Mouse (Mus musculus): Measurements from ENCODE around the gene Aars2. TPM values are rescaled to one million over a fixed set of nuclear protein-coding genes. Genes with fewer than 3 reads are reported as not detected.

Aars2 gene
- 28.7 and 30.9 TPM in 2 replicates for polyA plus RNA-seq (2016; fragmentation: Nextera tagmentation; extraction: Ambion mirVana)

GRCm38 (mm10) chr17:45506700-45507189, at the start of gene Aars2:
Aars2 (plus strand) TSS chr17:45506841.
- WGBS = under 1% methylated on average over 42 of the region's 42 CpGs

DNA sequence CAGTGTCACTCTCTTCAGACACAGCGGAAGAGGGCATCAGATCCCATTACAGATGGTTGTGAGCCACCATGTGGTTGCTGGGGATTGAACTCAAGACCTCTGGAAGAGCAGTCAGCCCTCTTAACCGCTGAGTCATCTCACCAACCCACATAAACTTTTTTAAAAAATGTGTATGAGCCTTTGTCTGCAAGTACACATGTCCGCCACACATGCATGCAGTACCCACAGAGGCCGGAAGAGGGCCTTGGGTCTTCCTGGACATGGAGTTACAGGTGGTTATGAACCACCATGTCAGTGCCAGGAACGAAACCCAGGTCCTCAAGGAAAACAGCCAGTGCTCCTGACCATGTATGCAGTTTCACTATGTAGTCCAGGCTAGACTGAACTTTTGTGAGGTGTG, 49.2 kb upstream of the Aars2 start:
- no peak for DNase-seq (ENCODE audit: low spot score)
- 87% methylated on average over 5 of the region's 5 CpGs for WGBS
- H3K27me3 ChIP-seq (ENCODE audit: insufficient read depth, poor library complexity, severe bottlenecking) = no peaks in the 10 kb centered on the region
- no peaks in the 10 kb centered on the region for H3K9me3 ChIP-seq
- no peaks in the 10 kb centered on the region for H3K4me1 ChIP-seq
- no peak overlapping the region for H3K27ac ChIP-seq
- H3K36me3 ChIP-seq = no peaks in the 10 kb centered on the region
- no peak overlapping the region for H3K4me3 ChIP-seq

More at GRCm38 (mm10) chr17:45506700-45507189, at the start of gene Aars2:
- H3K4me3 ChIP-seq = peak within 1 kb of the TSS; percentile 79
- DNase-seq (ENCODE audit: low spot score) = peak; percentile 96
- peaks cover 32% of the 10 kb centered on the region for H3K36me3 ChIP-seq
- no peaks in the 10 kb centered on the region for H3K9me3 ChIP-seq
- H3K4me1 ChIP-seq = peaks cover 18% of the 10 kb centered on the region
- no peaks in the 10 kb centered on the region for H3K27me3 ChIP-seq (ENCODE audit: insufficient read depth, poor library complexity, severe bottlenecking)
- H3K27ac ChIP-seq = peak within 1 kb of the TSS; percentile 96

GRCm38 (mm10) chr17:45458516-45458915, 48.1 kb upstream of the Aars2 start:
- Histone ChIP-seq H3K4me3 (no peak overlapping the region), H3K36me3 (no peaks in the 10 kb centered on the region), H3K27ac (no peak overlapping the region), H3K9me3 (no peaks in the 10 kb centered on the region), H3K27me3 (ENCODE audit: insufficient read depth, poor library complexity, severe bottlenecking) (no peaks in the 10 kb centered on the region), H3K4me1 (no peaks in the 10 kb centered on the region)
- DNase-seq (ENCODE audit: low spot score) = no peak
- WGBS = 79% methylated on average over 4 of the region's 4 CpGs

DNA sequence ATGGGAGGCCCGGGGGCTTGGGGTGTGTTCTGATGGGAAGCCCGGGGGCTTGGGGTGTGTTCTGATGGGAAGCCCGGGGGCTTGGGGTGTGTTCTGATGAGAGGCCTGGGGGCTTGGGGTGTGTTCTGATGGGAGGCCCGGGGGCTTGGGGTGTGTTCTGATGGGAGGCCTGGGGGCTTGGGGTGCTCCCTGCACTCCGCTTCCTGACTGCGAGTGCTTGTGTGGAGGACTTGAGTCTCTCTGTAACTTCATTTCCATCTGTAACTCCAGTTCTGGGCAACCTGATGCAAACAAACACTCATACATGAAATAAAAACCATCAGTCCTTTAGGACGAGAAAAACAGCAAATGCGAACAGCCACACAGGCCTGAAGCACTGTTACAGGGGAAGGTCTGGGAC, 47.6 kb upstream of the Aars2 start:
- DNase-seq (ENCODE audit: low spot score) = no peak
- Histone ChIP-seq H3K27me3 (ENCODE audit: insufficient read depth, poor library complexity, severe bottlenecking) (no peaks in the 10 kb centered on the region), H3K4me3 (no peak overlapping the region), H3K9me3 (no peaks in the 10 kb centered on the region), H3K4me1 (no peaks in the 10 kb centered on the region), H3K36me3 (no peaks in the 10 kb centered on the region), H3K27ac (no peak overlapping the region)
- WGBS = 87% methylated on average over 8 of the region's 8 CpGs

DNA sequence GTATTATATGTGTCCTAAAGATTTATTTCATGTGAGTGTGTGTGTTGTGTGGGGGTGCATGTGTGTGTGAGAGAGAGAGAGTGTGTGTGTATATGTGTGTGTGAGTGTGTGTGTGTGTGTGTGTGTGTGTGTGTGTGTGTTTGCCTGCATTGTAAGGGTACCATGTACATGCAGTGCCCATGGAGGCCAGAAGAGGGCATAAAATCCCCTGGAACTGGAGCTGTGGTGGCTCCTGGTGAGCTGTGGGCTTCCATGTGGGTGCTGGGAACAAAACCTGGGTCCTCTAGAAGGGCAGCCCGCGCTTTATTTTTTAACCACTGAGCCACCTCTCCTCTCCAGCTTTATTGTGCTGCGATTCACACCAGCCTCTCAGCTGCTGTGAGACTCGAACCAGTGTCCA, 44.1 kb upstream of the Aars2 start:
- DNase-seq (ENCODE audit: low spot score) = no peak
- no peak overlapping the region for H3K27ac ChIP-seq
- H3K4me1 ChIP-seq = no peaks in the 10 kb centered on the region
- no peak overlapping the region for H3K4me3 ChIP-seq
- no peaks in the 10 kb centered on the region for H3K27me3 ChIP-seq (ENCODE audit: insufficient read depth, poor library complexity, severe bottlenecking)
- H3K9me3 ChIP-seq = peaks cover 4% of the 10 kb centered on the region; the same call in 1 of the 2 replicates
- 76% methylated on average over 4 of the region's 4 CpGs for WGBS
- no peaks in the 10 kb centered on the region for H3K36me3 ChIP-seq

DNA sequence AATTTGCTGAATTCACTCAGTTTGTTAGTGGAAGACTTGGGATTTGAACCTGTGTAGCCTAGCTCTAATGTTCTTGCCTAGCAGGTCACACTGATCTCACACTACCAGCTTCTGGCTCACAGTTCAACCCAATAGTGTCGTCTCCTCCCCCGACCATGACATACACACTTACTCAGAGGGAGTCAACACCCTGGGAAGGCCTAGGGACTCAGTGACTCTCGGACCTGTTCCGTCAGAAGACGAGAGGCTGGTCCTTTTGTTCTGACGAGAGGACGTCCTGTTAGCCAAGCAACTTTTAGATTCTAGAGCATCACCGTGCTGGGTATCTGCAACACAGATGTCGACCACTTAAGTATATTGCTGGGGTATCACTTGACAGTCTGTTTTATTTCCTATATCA, 42.4 kb upstream of the Aars2 start:
- Histone ChIP-seq H3K27ac (no peak overlapping the region), H3K4me3 (no peak overlapping the region), H3K36me3 (no peaks in the 10 kb centered on the region), H3K27me3 (ENCODE audit: insufficient read depth, poor library complexity, severe bottlenecking) (no peaks in the 10 kb centered on the region), H3K9me3 (peaks cover 4% of the 10 kb centered on the region; the same call in 1 of the 2 replicates), H3K4me1 (no peaks in the 10 kb centered on the region)
- 78% methylated on average over 9 of the region's 9 CpGs for WGBS
- no peak for DNase-seq (ENCODE audit: low spot score)

DNA sequence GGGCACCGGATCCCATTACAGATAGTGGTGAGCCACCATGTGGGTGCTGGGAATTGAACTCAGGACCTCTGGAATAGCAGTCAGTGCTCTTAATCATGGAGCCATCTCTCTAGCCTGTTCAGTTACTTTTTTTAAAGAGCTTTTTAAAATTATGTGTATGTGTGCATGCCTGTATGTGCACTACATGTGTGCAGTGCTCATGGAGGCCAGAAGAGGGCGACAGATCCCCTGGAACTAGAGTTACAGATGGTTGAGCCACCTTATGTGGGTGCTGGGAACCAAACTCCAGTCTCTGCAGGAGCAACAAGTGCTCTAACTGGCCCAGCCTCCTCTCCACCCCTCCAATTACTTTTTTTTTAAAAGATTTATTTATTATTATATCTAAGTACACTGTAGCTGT, 39.9 kb upstream of the Aars2 start:
- Histone ChIP-seq H3K27me3 (ENCODE audit: insufficient read depth, poor library complexity, severe bottlenecking) (no peaks in the 10 kb centered on the region), H3K36me3 (no peaks in the 10 kb centered on the region)
- WGBS = 61% methylated on average over 2 of the region's 2 CpGs

GRCm38 (mm10) chr17:45468302-45468701, 38.3 kb upstream of the Aars2 start:
- no peak for DNase-seq (ENCODE audit: low spot score)
- peaks cover 4% of the 10 kb centered on the region; the same call in 1 of the 2 replicates for H3K9me3 ChIP-seq
- no peaks in the 10 kb centered on the region for H3K4me1 ChIP-seq
- H3K4me3 ChIP-seq = no peak overlapping the region
- H3K27me3 ChIP-seq (ENCODE audit: insufficient read depth, poor library complexity, severe bottlenecking) = peaks cover 5% of the 10 kb centered on the region
- no peak overlapping the region for H3K27ac ChIP-seq
- WGBS = 79% methylated on average over 5 of the region's 5 CpGs
- H3K36me3 ChIP-seq = no peaks in the 10 kb centered on the region

More for the DNA sequence above, 39.9 kb upstream of the Aars2 start:
- DNase-seq (ENCODE audit: low spot score) = no peak
- no peak overlapping the region for H3K4me3 ChIP-seq
- H3K4me1 ChIP-seq = no peaks in the 10 kb centered on the region
- no peak overlapping the region for H3K27ac ChIP-seq
- H3K9me3 ChIP-seq = peaks cover 4% of the 10 kb centered on the region; the same call in 1 of the 2 replicates

DNA sequence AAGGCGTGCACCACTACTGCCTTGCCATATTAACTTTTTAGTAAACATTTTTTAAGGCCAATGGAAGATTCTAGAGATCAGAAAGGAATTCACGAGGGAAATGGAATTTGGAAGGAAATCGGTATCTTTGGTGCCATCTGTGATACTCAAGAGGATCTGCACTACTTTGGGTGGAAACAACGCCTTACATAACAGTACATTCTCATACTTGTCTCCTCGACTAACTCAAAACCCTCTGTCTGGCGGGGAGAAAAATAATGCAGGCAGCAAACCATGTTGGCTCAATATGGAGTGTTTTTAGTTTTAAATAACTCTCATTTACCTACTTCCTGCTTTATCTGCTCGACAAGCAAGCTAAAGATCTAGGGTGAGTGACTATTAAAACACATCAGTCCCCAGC, 35.9 kb upstream of the Aars2 start:
- Histone ChIP-seq H3K27me3 (ENCODE audit: insufficient read depth, poor library complexity, severe bottlenecking) (peaks cover 29% of the 10 kb centered on the region), H3K4me1 (peaks cover 10% of the 10 kb centered on the region), H3K36me3 (no peaks in the 10 kb centered on the region), H3K4me3 (no peak overlapping the region), H3K27ac (no peak overlapping the region), H3K9me3 (peaks cover 4% of the 10 kb centered on the region; the same call in 1 of the 2 replicates)
- WGBS = 74% methylated on average over 7 of the region's 7 CpGs
- DNase-seq (ENCODE audit: low spot score) = no peak

GRCm38 (mm10) chr17:45473667-45474066, 33.0 kb upstream of the Aars2 start:
- H3K4me3 ChIP-seq = no peak overlapping the region
- H3K27me3 ChIP-seq (ENCODE audit: insufficient read depth, poor library complexity, severe bottlenecking) = peaks cover 52% of the 10 kb centered on the region
- peaks cover 10% of the 10 kb centered on the region for H3K4me1 ChIP-seq
- no peaks in the 10 kb centered on the region for H3K9me3 ChIP-seq
- no peak overlapping the region for H3K27ac ChIP-seq
- H3K36me3 ChIP-seq = no peaks in the 10 kb centered on the region
- no peak for DNase-seq (ENCODE audit: low spot score)
- WGBS = 72% methylated on average over 6 of the region's 6 CpGs

DNA sequence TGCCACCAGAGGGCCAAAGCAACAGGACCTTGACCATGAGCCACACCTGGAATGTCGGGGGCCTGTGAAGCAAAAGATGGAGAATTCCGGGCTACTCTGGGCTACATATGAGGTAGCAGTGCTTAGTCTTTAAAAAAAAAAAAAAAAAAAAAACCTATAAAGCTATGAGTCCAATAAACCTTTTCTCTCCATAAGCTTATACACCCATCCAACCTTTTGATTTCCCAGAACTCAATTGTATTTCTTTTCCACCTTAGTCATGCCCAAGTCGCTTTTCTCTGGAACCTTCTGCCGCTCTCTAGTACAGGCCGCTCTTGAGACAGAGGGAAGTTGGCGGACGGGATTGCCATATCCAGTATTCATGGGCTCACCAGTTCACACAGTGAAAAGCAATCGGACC, 32.5 kb upstream of the Aars2 start:
- DNase-seq (ENCODE audit: low spot score) = no peak
- H3K27me3 ChIP-seq (ENCODE audit: insufficient read depth, poor library complexity, severe bottlenecking) = peaks cover 52% of the 10 kb centered on the region

DNA sequence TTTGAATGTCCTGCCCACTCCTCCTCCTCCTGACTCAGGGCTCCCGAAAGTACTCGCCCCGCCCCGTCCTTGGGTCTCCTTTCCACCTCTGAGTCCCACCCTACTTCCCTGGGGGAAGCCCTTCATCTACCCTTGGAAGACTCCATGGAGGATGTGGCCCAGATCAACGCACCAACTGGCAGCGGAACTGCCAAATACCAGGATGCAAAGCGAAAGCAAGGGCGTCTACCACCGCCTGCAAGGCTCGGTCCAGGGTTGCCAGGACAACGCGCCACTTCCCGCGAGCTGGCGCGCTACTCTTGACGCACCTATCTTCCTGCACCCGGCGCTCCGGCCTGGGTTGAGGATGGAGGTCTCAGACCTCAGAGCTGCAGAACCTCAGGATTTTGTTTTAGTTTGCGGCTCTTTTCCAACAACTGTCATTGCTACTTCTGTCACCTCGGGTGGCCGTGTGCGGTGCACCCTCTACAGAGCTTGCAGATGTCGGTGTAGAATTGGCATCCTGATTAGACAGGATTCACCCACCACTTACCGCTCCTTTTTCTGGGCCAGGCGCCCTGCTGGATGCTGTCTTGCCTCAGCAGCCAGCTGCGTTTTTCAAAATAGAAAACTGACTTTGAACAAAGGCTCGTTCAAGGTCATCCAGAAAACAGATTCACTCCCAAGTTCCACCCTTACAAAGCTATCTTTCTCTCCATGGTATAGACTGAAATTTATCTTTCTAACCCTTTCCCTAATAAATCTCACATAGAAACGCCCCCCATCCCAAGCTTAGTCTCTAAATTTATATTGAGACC, 31.8 kb upstream of the Aars2 start, which contains the start of gene Spats1:
Gene Spats1, minus strand, starts transcription at position 747 of the 797 bp plus-strand sequence.
- peaks cover 10% of the 10 kb centered on the region for H3K4me1 ChIP-seq
- H3K27me3 ChIP-seq (ENCODE audit: insufficient read depth, poor library complexity, severe bottlenecking) = peaks cover 52% of the 10 kb centered on the region
- WGBS = 5% methylated on average over 30 of the region's 30 CpGs
- H3K4me3 ChIP-seq = peak within 1 kb of the TSS; percentile 57
- no peaks in the 10 kb centered on the region for H3K9me3 ChIP-seq
- no peaks in the 10 kb centered on the region for H3K36me3 ChIP-seq
- H3K27ac ChIP-seq = 0 out of 2 replicates have a peak within 1 kb of the TSS, but pooled peaks have one; percentile 38
- DNase-seq (ENCODE audit: low spot score) = peak; percentile 82

More for the DNA sequence above, 32.5 kb upstream of the Aars2 start:
- Histone ChIP-seq H3K4me1 (peaks cover 10% of the 10 kb centered on the region), H3K9me3 (no peaks in the 10 kb centered on the region), H3K36me3 (no peaks in the 10 kb centered on the region), H3K27ac (no peak overlapping the region), H3K4me3 (peak overlapping the region; percentile 57)
- WGBS = 64% methylated on average over 8 of the region's 8 CpGs

- Histone ChIP-seq H3K4me1 (peaks cover 10% of the 10 kb centered on the region), H3K36me3 (no peaks in the 10 kb centered on the region), H3K4me3 (no peak overlapping the region), H3K9me3 (0 out of 2 replicates have a peak, but pooled peaks cover 3% of the 10 kb centered on the region), H3K27ac (no peak overlapping the region), H3K27me3 (ENCODE audit: insufficient read depth, poor library complexity, severe bottlenecking) (peaks cover 47% of the 10 kb centered on the region)
- peak; percentile 90 for DNase-seq (ENCODE audit: low spot score)
- WGBS = 10% methylated on average over 12 of the region's 12 CpGs
Measured at GRCm38 (mm10) chr17:45478234-45478825, 28.3 kb upstream of the Aars2 start.

Measured in heart, embryonic 10.5 days (tissue).